Mouse (Mus musculus) kidney, postnatal 10 days (tissue): ENCODE results near the gene Islr2.

ENCODE experiments used
- DNase-seq: peaks from one replicate; pipeline ENCODE4 v3.0.0; 2021; ENCODE audit warnings: mixed read lengths

Gene Islr2

GRCm38 (mm10) chr9:58220218-58220903 is 16.2 kb upstream of the Islr2 start:
- peak; percentile 75 for DNase-seq

GRCm38 (mm10) chr9:58218539-58218938 is 14.4 kb upstream of the Islr2 start:
- DNase-seq: no peak

DNA sequence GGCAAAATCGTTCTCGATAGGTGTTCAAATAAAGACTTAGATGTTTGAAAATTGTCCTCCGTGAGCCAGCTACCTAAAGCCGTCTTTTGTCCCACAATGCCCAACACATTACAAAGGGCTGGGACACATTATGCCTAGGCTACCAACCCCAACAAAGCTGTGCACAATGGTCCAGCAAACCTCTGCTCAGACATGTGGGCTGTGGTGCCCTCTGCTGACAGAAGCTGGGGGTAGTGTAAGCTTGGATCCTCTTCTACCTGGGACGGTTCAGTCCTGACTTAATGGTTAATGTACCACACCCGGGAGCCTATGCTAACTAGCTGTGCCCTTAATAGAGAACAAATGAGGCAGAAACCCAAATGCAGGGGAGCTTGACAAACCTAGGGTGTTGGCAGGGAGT is 12.3 kb upstream of the Islr2 start:
- DNase-seq: peak; percentile 80

DNA sequence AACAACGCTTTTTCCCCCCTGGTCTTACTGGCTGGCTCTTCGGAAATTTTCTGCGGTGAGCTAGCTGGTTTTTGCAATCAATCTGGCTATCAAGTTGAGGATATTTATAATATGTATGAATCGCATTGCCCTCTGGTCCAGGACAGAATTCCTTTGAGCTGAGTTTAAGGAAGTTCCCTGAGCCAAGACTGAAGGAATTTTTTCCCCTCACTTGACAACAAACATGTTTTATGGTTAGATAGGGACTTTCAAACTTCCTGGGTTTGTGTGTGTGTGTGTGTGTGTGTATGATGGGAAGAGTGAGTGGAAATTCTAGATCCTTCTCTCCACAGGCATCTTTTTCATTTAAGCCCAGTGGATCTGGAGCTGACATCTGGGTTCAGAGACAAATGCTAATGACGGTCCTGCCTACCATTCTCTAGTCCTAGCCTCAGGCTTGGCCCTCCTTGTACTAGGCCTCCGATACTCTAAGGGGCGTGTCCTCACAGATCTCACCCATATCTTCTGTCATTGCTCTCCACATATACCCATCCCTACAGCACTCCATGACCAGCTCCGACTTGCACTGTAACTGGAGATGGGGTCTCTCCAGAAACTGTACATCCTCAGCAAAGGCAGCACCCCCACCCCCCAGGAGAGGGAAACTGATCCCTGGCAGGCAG is 10.5 kb upstream of the Islr2 start:
- DNase-seq: peak; percentile 73

GRCm38 (mm10) chr9:58213865-58214264 is 9.7 kb upstream of the Islr2 start:
- DNase-seq: peak; percentile 60

DNA sequence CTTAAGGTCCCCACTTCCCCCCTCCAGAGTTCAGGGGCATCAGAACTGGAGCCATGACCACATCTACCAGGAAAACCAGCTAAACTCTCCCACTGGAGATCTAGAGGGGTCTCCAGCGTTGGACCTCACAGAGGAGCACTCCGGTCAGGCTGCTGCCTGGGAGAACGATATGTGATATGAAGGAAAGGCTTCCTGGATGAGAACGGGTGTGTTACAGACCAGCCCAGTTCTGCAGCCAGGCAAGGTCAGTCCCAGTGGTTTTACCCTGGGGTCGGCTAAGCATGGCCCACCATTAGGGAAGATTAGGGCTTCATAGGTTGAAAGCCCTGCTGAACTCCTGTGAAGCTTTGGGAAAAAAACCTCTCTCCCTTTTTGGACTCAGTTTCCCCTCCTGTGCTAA is 9.3 kb upstream of the Islr2 start:
- DNase-seq: no peak

GRCm38 (mm10) chr9:58210304-58210627 is 6.1 kb upstream of the Islr2 start:
- no peak for DNase-seq

- DNase-seq: no peak
Observed at GRCm38 (mm10) chr9:58209462-58210303, 5.6 kb upstream of the Islr2 start.

DNA sequence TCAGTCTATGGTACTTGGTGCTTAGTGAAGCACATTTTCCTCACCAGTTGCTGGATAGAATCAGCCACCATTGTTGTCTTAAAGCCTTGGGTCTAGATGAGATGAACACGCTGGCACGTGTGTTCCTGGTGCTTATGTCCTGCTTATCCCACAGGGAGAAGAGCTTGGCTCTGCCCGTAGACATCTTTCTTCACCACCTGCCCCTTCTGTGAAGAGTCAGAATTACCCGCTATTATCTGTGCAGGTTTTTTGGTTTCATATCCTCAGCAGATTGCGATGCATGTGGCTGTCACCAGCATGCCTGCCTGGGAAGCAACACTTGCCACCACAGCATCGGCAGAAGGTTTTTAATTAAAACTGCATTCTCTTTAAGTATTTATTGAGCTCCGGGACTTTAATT is 1.9 kb upstream of the Islr2 start:
- DNase-seq: no peak

GRCm38 (mm10) chr9:58204448-58205000 is 405 bp upstream of the Islr2 start:
- DNase-seq: peak; percentile 96

DNA sequence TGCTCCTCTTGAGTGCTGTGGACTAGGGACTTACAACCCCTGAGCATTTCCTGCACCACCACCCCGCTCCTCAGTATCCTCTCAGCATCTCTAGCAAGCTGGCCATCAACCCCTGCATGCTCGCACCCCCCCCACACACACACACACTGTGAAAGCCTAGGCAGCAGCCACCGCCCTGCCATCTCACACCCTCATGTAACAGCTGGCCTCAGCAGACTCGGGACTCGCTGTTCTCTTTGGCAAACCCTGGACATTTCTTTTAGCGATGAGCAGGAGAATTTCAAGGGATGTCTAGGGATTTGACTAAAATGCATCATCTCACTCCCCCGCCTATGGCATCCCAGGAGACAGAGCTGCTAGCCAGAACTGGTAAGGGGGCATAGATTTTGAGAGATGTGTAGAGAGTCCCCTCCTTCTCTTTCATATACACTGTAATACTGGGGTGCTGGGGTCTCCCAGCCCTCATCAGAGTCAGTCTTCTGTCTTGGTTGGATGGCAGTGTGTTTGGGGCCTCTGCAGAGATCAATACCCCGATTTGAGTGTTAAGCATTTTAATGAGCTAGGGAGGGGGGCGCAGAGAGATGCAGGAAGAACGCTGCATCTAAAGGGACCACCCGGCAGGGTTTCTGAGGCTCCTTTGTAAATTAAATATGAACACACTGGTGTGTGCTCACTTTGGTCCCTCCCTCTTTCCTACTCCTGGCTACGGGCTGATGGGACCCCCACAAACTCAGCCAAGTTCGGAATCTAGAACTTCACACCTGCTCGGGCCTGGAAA is 1.3 kb downstream of the Islr2 start:
- no peak for DNase-seq

GRCm38 (mm10) chr9:58201861-58202549 is 2.1 kb downstream of the Islr2 start:
- no peak for DNase-seq

GRCm38 (mm10) chr9:58201091-58201842 is 2.9 kb downstream of the Islr2 start:
- no peak for DNase-seq

DNA sequence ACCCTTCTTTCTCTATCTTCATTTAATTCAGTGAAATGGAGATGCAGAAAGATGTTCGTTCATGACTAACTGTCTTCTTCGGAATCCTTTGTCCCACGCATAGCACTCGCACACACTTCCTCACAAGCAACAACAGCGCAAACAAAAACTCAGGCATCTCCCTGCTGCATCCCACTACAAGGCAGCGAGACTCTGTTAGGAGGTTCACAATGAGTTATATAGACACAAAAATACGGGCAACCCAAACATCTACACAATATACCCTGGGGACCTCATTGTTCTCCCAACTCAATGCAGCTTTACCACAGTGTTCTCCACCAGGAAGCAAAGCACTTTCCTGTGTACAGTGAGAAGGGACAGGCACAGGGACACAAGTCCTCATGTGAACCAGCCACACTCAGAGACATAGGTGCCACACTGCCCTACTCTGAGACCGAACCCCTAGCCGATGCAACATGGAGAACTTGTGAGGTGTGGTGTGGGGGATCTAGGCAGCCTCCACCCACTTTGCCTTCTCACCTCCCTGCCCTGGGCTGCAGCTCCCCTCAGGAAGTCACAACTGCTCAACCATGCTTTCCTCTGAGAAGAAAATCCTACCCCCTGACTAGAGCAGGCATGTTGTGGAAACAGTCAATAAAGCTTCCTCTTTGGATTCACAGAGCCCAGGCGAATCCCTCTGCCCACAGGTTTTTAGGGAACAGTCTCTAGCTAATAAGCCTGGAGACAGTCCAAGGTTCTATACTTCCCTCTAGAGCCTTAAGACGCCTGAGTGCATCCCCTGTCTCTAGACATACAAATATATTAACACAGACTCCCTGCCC is 3.6 kb downstream of the Islr2 start:
- no peak for DNase-seq

DNA sequence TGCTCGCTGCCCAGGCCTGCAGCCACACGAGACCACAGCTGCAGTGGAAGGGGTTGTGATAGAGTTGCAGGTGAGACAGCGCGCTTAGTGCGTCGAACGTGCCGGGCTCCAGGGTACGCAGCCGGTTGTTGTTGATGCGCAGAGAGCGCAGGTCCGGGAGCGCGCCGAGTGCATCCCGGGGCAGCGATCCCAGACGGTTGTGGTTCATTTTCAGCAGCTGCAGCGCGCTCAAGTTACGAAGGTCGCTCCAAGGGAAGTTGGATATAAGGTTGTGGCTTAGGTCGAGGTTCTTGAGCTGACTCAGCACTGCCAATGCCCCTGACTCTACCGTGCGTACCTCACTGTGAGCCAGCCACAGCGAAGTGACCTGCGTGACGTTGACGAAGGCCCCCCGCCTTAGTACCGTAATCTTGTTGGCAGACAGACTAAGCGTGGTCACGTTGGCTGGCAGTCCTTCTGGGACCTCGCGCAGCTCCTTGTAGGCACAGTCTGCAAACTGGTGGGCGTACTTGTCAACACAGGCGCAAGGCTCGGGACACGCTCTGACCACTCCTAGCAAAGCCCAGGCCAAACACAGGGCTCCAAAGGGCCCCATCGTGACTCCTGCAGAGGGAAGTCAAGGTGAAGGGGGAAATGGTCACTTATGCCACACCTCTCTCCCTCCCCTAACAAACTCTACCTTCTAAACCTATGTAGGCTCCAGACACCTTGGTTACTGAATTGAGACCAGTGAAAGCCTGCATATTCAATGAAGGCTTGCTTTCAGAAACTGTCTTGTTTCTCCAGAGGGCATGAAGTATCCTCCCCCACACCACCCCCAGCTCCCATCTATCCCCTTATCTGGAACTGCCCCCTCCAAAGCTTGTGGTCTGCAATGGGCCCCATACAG is 4.5 kb downstream of the Islr2 start:
- peak; percentile 39 for DNase-seq

DNA sequence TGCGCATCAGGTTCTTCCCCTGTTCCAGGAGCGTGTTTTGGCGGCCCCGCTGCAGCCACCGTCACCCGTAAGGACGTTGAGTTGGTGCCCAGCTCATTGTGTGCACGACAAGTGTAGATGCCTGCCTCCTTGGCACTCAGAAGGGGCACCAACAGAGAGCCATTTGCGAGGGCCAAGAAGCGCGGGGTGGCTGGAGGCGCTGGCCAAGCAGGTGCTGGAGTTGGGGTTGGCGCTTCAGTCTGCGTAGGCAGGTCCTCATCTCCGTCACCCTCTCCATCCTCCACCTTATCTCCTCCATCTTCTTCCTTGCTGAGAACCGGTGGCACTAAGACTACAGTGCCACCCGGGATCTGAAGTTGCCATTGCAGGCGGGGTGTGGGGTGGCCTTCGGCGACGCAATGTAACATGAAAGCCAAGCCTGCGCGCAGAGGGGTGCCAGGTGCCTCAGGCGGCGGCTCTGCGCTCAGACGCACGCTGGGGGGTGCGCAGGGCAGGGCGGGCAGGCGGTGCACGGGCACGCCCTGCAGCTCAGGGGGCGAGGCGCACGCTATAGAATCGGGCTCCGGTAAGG is 5.2 kb downstream of the Islr2 start:
- DNase-seq: no peak

DNA sequence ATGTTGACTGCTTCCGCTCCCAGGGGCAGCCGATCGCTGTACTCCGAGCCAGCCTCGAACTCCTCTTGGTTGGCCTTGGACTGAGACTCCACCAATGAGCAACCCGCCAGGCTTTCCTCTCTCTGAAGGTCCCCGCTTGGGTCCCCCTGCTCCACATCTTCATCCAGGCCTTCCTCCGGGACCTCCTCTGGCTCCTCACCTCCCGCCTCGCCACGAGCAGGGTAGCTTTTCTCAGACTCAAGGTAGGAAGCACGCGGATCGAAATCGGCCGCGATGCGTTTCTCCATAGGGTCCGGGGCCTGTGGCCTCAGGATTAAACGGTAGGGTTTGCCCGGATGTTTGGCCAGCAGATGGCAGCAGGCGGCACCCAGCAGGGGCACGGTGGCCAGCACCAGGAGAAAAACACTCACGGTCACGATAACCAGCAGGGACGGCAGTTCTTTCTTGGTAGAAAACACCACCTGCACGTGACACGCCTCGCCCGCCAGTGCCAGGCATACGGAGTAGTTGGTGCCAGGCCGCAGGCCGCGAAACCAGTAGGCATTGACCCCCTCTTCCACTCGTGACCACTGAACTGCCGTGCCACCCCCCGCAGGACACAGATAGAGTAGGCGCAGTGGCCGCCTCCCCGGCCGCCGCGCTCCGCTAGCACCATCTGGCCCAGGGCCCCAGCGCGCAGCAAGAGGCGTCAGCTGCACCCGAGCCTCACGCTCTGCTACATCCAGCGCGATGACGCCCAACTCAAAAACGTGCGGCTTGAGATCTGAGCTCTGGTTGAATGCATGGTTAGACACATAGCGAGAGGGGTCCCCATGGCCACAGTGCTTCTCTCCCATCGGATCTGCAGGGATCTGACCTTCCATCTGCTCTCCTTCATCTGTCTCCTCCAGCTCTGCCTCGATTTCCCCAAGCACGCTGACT is 6.1 kb downstream of the Islr2 start:
- DNase-seq: peak; percentile 79
